Mouse (Mus musculus): ENCODE measurements at regions not wholly inside any gene's neighbourhood (a gene's known extent, or its start where the extent isn't known, plus 50 kb on each side); places are given as distances from the start of the nearest gene placed in this dataset.

GRCm38 (mm10) chr11:85966207-85966606 lies 80.0 kb downstream of the Tbx4 start:
- no peak for DNase-seq

- DNase-seq = no peak
Measured at GRCm38 (mm10) chr11:85970287-85970686, 84.1 kb downstream of the Tbx4 start.

GRCm38 (mm10) chr11:85972385-85972784 lies 86.2 kb downstream of the Tbx4 start:
- DNase-seq = peak; percentile 77

GRCm38 (mm10) chr11:85973736-85974135 lies 87.5 kb downstream of the Tbx4 start:
- no peak for DNase-seq

GRCm38 (mm10) chr11:85976693-85977434 lies 90.6 kb downstream of the Tbx4 start:
- no peak for DNase-seq

- DNase-seq = peak; percentile 47
Measured at GRCm38 (mm10) chr11:85980388-85980787, 94.2 kb downstream of the Tbx4 start.

DNA sequence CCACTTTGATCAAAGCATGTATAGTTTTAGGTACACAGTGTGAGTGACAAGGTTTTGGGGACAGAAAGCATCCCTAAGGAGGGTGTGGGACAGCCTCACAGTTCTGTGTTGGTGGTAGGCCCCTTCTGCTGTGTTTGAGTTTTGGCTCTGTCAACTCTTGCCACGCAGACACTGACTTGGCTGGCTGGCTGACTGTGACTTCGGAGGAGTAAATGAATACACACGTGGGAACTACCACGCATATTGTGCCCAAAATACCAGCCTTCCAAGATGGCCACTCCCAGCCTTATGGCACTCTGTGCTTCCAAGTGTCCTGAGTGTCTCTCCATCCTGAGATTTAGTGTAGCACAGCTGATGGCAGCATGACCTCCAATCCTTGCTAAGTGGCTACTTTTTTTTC lies 95.3 kb downstream of the Tbx4 start:
- DNase-seq = no peak

DNA sequence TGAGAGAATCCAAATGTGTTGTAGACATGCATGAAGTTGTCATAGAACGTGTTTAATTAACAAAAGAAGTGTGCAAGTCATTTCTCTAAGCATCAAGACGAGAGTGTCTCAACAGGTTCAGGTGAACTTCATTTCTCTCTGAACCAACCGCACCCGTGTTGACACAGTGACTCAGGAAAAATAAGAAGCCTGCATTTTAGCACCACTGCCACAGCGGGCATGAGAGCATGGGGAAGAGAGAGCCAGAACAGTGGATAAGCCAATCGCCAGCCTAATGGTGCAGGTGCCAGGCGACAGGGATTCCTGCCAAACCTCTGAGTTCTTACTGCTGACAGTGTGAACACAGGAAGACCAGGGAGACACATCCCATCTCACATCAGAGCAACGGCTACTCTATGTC lies 100.1 kb downstream of the Tbx4 start:
- DNase-seq = no peak

GRCm38 (mm10) chr11:85987181-85987580 lies 101.0 kb downstream of the Tbx4 start:
- no peak for DNase-seq

- DNase-seq = no peak
Measured at GRCm38 (mm10) chr11:85989536-85989935, 103.3 kb downstream of the Tbx4 start.

DNA sequence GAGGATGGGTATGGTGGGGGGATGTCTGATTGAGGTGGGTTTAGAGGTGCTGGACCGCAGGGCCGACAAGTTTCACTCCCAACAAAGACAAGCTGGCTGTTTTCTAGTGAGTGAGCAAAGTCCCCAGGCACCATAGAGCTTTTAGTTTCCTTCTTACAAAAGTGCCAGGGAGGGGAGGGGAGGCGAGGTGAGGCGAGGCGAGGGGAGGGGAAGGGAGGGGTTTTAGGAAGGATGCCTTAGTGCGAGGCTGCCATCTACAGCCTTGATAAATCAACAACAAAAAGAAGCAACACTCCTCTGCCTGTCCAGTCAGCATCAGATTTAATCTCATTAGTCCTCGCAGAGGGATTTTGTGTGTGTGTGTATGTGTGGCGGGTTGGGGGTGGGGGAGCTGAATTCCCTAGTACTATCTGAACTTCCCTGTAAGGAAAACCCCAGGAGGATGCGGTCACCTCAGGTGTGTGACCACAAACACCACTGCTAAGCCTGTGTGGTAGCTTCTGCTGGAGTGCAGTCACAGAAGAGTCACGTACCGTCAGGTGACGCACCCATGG lies 103.8 kb downstream of the Tbx4 start:
- peak; percentile 69 for DNase-seq

DNA sequence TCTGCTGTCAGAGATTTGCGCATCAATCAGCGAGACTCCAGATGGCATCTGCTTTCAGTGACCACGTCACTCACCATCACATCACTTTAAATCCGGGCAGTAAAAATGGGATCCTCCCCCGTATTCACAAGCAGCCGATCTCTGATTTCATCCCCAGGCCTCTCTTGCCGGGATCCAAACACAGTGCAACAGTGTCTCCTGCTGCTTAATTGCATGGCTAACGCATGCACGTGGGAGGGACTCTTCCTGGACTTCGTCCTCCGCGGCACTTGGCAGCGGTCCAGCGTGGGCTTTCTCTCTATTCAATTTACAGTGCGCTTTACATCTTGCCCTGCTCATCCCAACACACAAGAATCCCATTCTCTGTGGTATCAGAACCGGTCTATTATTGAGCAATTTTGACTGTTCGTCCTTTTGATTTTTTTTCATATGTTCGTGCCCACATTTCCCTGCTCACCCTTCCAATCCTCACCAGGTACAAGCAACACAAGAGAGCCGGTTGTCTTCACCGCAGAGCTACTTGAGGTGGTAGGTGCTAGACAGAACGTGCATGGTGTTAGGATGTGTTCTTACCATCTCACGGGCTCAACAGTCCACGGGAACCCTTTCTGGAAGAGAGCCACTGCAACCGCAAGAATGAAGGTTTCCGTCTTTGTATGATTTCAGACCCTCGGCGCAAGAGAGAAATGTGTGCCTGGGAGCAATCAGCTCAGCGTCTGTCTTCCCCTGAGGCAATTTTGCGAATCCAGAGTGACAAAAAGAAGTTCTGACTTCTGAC lies 109.3 kb downstream of the Tbx4 start:
- DNase-seq = peak; percentile 76

GRCm38 (mm10) chr11:85996686-85997085 lies 110.5 kb downstream of the Tbx4 start:
- peak; percentile 39 for DNase-seq

DNA sequence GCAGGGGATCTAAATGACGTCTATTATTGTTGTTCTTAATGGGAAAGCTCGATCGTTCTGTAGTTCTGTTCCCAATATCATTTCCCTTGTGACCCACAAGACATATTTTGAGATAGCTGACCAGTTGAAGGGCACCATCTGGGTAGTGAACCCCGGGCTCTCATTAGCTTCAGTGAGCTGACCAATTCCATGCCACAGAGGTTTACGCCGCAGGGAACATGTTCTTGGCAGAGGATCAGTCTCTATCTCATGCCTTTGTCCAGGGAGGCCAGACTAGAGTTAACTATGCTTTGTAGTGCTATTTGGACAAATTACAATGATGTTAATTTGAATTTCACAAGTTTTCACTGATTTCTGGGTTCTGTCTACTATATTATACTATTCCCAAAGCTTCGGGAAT lies 117.1 kb downstream of the Tbx4 start:
- DNase-seq = no peak

GRCm38 (mm10) chr11:86005284-86005683 lies 119.1 kb downstream of the Tbx4 start:
- DNase-seq = no peak

DNA sequence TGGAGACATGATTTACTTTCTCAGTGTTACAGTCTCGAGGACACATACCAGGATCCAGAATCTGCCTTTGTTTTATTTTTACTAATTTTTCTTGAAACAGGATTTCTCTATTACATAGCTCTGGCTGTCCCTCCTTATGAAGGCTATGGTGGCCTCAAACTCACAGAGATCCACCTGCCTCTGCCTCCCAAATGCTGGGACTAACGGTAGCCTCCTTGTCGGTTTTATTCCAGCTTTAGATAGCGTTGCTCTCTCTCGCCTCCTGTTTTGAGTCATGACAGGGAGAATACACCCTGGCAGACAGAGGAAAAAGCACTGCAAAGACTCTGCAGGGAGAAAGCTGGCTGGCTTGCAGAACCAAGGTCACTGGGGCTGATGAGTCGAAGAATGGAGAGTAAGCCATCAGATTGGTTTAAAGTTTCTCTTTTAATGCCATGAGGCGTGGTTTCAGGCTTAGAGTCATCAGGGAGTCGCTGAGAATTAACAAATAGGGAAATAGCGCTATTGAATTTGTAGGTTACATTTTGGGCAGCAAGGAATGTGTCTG lies 119.8 kb downstream of the Tbx4 start:
- DNase-seq = no peak

DNA sequence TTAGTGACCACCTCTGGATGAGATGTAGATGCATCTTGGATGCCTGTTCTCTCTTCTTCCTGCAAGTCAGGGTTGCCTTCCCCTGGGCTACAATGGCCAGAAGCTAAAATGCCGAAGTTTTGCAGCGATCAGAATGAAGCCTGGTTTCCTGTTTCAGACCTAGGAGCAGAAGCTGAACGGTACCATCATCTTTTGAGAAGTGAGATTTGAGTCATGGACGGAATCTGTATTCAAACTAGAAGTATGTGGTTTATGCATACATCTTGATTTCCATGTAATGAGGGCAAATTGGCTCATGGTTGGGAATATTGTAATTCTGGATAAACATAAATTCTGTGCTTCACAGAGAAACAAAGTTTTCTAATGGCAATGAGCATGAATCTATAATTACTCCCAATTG lies 120.6 kb downstream of the Tbx4 start:
- no peak for DNase-seq
